Mouse (Mus musculus) kidney, embryonic 15.5 days (tissue): ENCODE data around the gene Cish. TPM values are rescaled to one million over a fixed set of nuclear protein-coding genes. Genes with fewer than 3 reads are reported as not detected.

Source experiments
- ATAC-seq: fragments of 200-750 bp; cut with Nextera tagmentation; replicated peaks from 2 replicates; pipeline ENCODE4 v1.8.0; 2017; ENCODE audit warnings: moderate TSS enrichment; ENCODE audit not compliant: low FRiP score
- H3K27ac ChIP-seq: fragments of 300-500 bp; sonication (generic); 2 replicates; pipeline ENCODE4 v1.5.1; 2015; ENCODE audit warnings: mild to moderate bottlenecking, inconsistent platforms
- H3K27me3 ChIP-seq: fragments of 300-500 bp; sonication (generic); 2 replicates; pipeline ENCODE4 v1.6.1; 2015; ENCODE audit warnings: inconsistent platforms
- H3K36me3 ChIP-seq: fragments of 300-500 bp; sonication (generic); 2 replicates; pipeline ENCODE4 v1.6.1; 2015; ENCODE audit warnings: inconsistent platforms
- H3K4me1 ChIP-seq: fragments of 300-500 bp; sonication (generic); 2 replicates; pipeline ENCODE4 v1.6.1; 2015; ENCODE audit warnings: inconsistent platforms
- H3K4me2 ChIP-seq: fragments of 300-500 bp; sonication (generic); 2 replicates; pipeline ENCODE4 v1.6.1; 2015; ENCODE audit warnings: moderate library complexity, mild to moderate bottlenecking, inconsistent platforms
- H3K4me3 ChIP-seq: fragments of 300-500 bp; sonication (generic); replicated peaks from 2 replicates; pipeline ENCODE4 v1.5.1; 2015; ENCODE audit warnings: mild to moderate bottlenecking, inconsistent platforms
- H3K9ac ChIP-seq: fragments of 300-500 bp; sonication (generic); 2 replicates; pipeline ENCODE4 v1.6.1; 2015; ENCODE audit warnings: mild to moderate bottlenecking, inconsistent platforms
- H3K9me3 ChIP-seq: fragments of 300-500 bp; sonication (generic); replicated peaks from 2 replicates; pipeline ENCODE4 v1.6.1; 2016; ENCODE audit warnings: inconsistent platforms
- WGBS: fragments of 180-500 bp; shearing (Covaris S2); methylation state at CpG from one replicate; pipeline ENCODE4 v1.1.7; 2015; ENCODE audit warnings: mixed read lengths; 5-methylcytosine and 5-hydroxymethylcytosine counted together
- polyA plus RNA-seq: library from polyadenylated mRNA; unstranded; fragments of >200 nt; fragmentation: Nextera tagmentation; extraction: Ambion mirVana; gene quantifications from 2 replicates; pipeline ENCODE4 v1.2.1, GENCODE M21; 2015

Cish gene
- polyA plus RNA-seq, 1 experiment from 2014 or later = 14.1 TPM

DNA sequence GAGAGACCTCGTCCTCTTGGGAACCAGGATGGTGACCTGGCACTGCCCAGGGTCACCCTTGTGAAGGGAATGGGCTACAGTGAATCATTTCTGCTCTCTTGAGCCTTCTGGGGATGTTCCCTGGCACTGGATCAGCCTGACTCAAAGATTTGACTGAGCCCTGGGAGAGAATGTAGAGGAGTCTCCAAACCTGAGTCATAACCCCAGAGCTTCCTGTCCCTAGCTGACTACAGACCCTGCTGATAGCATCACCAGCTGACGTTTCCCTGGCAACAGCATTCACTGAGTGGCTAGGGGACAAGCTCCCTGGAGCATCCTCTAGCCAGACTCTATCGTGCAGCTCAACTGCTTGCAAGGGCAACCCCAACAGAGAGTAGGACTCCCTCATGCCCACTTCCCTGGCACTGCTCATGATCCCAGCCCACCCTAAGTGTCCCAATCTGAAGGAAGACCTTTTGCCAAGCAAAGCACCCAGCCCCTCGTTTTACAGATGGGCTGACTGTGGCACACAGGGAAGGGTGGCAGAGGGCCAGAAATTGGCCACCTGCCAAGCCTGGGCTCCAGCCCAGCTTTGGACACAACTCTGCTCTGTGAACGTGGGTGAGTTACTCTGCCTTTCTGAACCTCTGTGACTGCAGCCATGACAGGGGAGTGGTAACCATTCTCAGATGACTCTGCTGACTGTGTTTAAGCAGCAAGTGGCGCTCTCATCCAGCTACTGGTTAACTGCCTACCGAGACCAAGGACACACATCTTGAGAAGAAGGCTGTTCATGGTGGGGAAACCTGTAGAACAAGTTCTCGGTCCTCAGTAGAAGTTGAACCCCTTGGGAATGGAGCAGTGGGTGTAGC, 17.1 kb upstream of the Cish start:
- Histone ChIP-seq H3K27ac (peak overlapping the region; percentile 11; the same call in 1 of the 2 replicates), H3K4me3 (no peak overlapping the region), H3K4me1 (peaks cover 15% of the 10 kb centered on the region), H3K9ac (no peak overlapping the region), H3K4me2 (no peak overlapping the region), H3K27me3 (no peaks in the 10 kb centered on the region), H3K9me3 (no peaks in the 10 kb centered on the region), H3K36me3 (no peaks in the 10 kb centered on the region)
- ATAC-seq = peak; percentile 15; the same call in 1 of the 2 replicates
- WGBS = 53% methylated on average over 8 of the region's 8 CpGs

DNA sequence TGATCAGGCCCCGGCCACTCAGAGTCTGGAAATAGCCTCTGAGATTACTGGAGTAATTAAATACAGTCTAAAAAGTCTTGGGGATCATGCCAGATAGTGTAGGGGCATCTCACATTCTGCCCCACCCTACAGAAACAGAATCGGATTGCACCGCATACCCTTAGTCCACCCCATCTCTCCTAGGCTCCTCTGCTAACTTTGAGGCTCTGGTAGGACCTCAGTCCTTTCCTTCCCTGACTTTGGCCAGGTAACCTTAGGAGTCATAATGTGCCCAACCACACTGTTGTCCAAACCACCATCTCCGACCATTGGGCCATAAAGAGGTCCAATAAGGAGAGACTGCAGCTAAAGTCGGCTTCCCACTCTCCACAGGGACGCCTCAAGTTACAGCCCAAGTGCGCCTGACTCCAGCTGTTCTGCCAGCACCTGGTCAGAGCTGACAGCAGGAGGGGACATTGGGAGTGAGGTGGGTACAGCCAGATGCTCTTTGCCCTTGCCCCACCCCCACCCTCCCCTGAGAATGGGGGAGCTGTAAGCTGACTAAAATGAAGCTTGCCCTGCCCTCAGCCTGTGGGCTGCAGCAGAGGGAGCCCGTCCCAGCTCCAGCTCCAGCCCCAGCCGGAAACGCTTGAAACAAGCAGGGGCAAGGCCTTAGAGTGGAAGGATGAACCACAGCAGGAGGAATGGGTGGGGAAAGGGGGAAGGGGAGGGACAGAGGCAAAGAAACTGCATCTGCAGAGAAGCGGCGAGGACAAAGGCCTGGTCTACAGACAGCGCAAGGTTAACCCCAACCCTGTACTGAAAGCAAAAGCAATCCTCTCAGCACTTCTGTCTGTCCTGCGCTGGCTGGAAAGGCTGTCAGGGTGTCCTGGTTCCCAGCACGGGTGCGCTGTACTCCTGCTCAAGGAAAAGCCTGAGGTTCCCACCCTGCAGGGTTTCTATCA, 16.2 kb upstream of the Cish start:
- Histone ChIP-seq H3K9me3 (no peaks in the 10 kb centered on the region), H3K4me1 (peaks cover 15% of the 10 kb centered on the region), H3K4me2 (peak overlapping the region; percentile 46), H3K27me3 (no peaks in the 10 kb centered on the region), H3K36me3 (no peaks in the 10 kb centered on the region), H3K9ac (0 out of 2 replicates have a peak overlapping the region, but pooled peaks have one; percentile 29), H3K27ac (peak overlapping the region; percentile 52), H3K4me3 (peak overlapping the region; percentile 16; the same call in 1 of the 2 replicates)
- peak; percentile 70 for ATAC-seq
- WGBS = 23% methylated on average over 16 of the region's 16 CpGs

DNA sequence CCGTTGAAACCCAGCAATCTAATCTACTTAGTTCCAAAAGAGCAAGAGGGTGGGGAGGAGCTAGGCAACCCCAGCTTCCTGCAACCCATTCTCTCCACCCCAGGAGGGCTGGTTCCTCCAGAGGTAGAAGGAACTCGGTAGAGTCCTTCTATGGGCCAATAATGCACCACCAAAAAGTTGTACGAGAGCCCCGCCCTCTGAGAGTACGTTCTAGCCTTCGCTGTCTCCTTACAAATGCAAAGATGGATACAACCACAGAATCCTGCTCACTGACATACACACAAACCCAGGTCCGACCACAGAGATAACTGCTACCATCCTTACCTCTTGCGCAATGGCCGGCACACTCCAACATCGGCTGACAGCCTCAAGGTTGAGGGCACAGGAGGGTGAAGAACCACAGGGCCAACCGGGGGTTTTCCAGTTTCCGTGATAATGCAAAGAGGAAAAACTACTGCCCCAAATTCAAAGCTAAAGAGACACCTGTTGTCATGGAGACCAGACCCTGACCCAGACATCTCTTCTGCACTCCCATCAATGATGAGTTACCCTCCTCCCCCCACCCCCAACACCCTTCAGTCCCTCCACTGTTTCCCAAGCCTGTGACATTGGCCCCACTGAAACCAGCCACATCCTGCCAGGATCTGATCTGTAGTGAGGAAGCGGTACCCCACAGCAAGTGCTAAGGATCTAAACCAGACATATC, 15.4 kb upstream of the Cish start:
- WGBS = 61% methylated on average over 13 of the region's 13 CpGs
- H3K27me3 ChIP-seq = no peaks in the 10 kb centered on the region
- H3K4me1 ChIP-seq = peaks cover 15% of the 10 kb centered on the region
- 0 out of 2 replicates have a peak overlapping the region, but pooled peaks have one; percentile 16 for H3K4me3 ChIP-seq
- H3K27ac ChIP-seq = peak overlapping the region; percentile 52
- no peaks in the 10 kb centered on the region for H3K36me3 ChIP-seq
- no peaks in the 10 kb centered on the region for H3K9me3 ChIP-seq
- H3K4me2 ChIP-seq = peak overlapping the region; percentile 46
- ATAC-seq = no peak
- H3K9ac ChIP-seq = 0 out of 2 replicates have a peak overlapping the region, but pooled peaks have one; percentile 29

DNA sequence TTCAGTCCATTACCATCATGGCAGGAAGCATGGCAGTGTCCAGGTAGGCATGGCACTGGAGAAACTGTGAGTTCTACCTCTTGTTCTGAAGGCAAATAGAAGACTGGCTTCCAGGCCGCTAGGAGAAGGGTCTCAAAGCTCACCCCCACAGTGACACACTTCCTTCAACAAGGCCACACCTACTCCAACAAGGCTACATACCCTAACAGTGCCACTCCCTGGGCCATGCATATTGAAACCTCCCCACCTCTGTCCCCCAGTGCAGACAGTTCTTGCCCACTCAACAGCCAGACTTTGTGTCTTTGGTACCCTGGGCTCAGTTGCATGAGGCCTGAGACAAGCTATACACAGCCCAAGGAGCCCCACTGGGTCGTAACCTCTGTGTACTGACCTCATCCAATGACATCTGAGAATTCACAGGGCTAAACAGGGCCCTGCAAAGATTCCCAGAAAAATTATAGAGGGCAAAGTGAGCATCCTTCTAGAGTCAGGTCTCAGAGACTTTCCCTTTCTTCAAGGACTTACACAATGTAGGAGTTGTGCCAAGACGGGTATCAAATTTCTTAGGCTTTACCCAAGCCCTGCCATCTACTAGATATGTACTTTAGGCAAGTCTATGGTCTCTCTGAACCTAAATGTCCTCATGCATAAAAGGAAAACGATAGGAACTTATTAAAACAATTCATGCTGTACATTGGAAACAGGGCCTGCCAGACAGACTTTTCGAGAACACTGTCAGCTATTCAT, 14.4 kb upstream of the Cish start:
- no peak for ATAC-seq
- Histone ChIP-seq H3K4me3 (no peak overlapping the region), H3K4me2 (no peak overlapping the region), H3K27ac (no peak overlapping the region), H3K27me3 (no peaks in the 10 kb centered on the region), H3K9me3 (no peaks in the 10 kb centered on the region), H3K36me3 (no peaks in the 10 kb centered on the region), H3K4me1 (peaks cover 15% of the 10 kb centered on the region), H3K9ac (no peak overlapping the region)
- WGBS = 85% methylated on average over 5 of the region's 5 CpGs

- H3K9ac ChIP-seq = no peak overlapping the region
- 88% methylated on average over 9 of the region's 9 CpGs for WGBS
- H3K4me3 ChIP-seq = no peak overlapping the region
- H3K36me3 ChIP-seq = no peaks in the 10 kb centered on the region
- no peak overlapping the region for H3K27ac ChIP-seq
- H3K9me3 ChIP-seq = no peaks in the 10 kb centered on the region
- peaks cover 15% of the 10 kb centered on the region for H3K4me1 ChIP-seq
- no peak overlapping the region for H3K4me2 ChIP-seq
- no peaks in the 10 kb centered on the region for H3K27me3 ChIP-seq
- no peak for ATAC-seq
Measured at GRCm38 (mm10) chr9:107282951-107283350, 12.9 kb upstream of the Cish start.

GRCm38 (mm10) chr9:107285009-107285408, 10.8 kb upstream of the Cish start:
- H3K36me3 ChIP-seq = no peaks in the 10 kb centered on the region
- no peaks in the 10 kb centered on the region for H3K9me3 ChIP-seq
- no peak overlapping the region for H3K27ac ChIP-seq
- H3K4me2 ChIP-seq = no peak overlapping the region
- no peaks in the 10 kb centered on the region for H3K27me3 ChIP-seq
- no peak overlapping the region for H3K9ac ChIP-seq
- no peak for ATAC-seq
- WGBS = 25% methylated on average over 3 of the region's 3 CpGs
- no peak overlapping the region for H3K4me3 ChIP-seq
- H3K4me1 ChIP-seq = peaks cover 20% of the 10 kb centered on the region

DNA sequence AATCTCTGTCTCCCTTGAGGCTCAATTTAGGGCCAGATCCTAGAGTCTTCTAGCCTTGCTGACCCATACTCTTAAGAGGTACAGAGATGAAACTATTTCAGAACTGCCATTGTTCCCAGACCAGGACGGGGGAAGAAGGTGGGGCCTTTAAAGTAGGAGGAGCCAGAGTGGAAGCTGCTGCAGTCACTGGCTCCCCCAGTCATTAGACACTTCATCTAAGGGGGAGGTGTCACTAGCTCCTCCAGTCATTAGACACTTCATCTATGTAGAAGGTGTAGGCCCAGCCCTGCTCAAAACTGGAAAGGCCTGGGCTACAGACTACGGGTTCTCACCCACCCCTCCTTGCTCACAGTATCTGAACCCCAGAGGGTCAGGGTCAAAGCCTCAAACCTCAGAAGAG, 8.5 kb upstream of the Cish start:
- 65% methylated on average over 2 of the region's 2 CpGs for WGBS
- Histone ChIP-seq H3K4me3 (no peak overlapping the region), H3K9me3 (no peaks in the 10 kb centered on the region), H3K36me3 (no peaks in the 10 kb centered on the region), H3K4me1 (peaks cover 17% of the 10 kb centered on the region), H3K9ac (no peak overlapping the region), H3K27ac (no peak overlapping the region), H3K4me2 (no peak overlapping the region), H3K27me3 (peaks cover under 1% of the 10 kb centered on the region; the same call in 1 of the 2 replicates)
- no peak for ATAC-seq

- ATAC-seq = no peak
- peaks cover 10% of the 10 kb centered on the region for H3K27me3 ChIP-seq
- H3K9me3 ChIP-seq = no peaks in the 10 kb centered on the region
- no peak overlapping the region for H3K27ac ChIP-seq
- no peak overlapping the region for H3K9ac ChIP-seq
- H3K4me3 ChIP-seq = no peak overlapping the region
- H3K4me2 ChIP-seq = peak overlapping the region; percentile 88
- no peaks in the 10 kb centered on the region for H3K36me3 ChIP-seq
- H3K4me1 ChIP-seq = peaks cover 17% of the 10 kb centered on the region
- WGBS = 91% methylated on average over 14 of the region's 14 CpGs
Measured at GRCm38 (mm10) chr9:107288105-107288650, 7.6 kb upstream of the Cish start.

GRCm38 (mm10) chr9:107288711-107289110, 7.1 kb upstream of the Cish start:
- ATAC-seq = no peak
- H3K27me3 ChIP-seq = peaks cover 15% of the 10 kb centered on the region
- H3K4me1 ChIP-seq = peaks cover 17% of the 10 kb centered on the region
- peak overlapping the region; percentile 45; the same call in 1 of the 2 replicates for H3K27ac ChIP-seq
- no peaks in the 10 kb centered on the region for H3K36me3 ChIP-seq
- no peak overlapping the region; the same call in 1 of the 2 replicates for H3K9ac ChIP-seq
- H3K9me3 ChIP-seq = no peaks in the 10 kb centered on the region
- H3K4me3 ChIP-seq = peak overlapping the region; percentile 51
- 33% methylated on average over 8 of the region's 8 CpGs for WGBS
- peak overlapping the region; percentile 88 for H3K4me2 ChIP-seq

DNA sequence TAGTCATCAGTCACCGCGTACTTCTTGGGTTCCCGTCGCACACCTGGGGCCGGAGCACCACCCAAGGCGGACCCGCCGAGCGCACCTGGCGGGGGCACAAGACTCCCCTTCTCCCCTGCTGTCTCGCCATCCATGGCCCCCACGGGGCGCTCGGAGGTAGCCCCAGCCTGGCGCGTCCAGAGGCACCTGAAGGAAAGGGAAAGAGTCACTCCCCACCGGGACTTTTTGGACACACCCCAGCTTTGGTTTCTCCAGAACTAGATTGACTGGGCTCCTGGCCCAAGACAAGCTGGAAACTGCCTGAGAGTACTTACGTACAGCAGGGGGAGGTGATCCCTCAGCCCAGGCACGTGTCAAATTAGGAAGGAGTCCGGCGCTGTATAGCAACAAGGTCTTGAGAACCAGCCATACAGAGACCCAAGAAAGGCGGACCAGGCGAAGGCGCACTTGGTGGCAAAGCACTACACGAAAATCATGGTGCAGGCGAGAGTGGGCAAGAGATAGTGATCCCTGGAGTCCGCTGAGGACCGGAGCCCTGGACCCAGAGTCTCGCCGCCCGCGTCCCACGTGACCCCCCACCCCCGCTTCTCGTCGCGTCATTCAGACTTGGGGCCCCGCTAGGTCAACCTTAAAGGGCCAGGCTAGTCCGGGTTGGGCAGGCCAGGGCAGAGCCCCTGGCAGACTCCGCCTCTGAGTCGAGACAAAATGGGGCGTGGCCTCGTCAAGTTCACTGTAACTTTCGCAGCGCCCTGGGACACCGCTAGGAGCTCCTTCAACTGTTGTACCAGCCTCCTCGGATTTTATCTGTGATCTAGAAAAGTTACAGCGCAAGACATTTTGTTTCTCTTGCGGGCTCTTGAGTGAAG, 6.4 kb upstream of the Cish start, which contains the start of gene Mapkapk3:
Mapkapk3 (minus strand) TSS at position 667 of the 866 bp plus-strand sequence.
- Histone ChIP-seq H3K4me2 (peak within 1 kb of the TSS; percentile 88), H3K9me3 (no peaks in the 10 kb centered on the region), H3K4me3 (peak within 1 kb of the TSS; percentile 51), H3K36me3 (no peaks in the 10 kb centered on the region), H3K27ac (peak within 1 kb of the TSS; percentile 45), H3K27me3 (peaks cover 16% of the 10 kb centered on the region), H3K9ac (peak within 1 kb of the TSS; percentile 35), H3K4me1 (peaks cover 17% of the 10 kb centered on the region)
- ATAC-seq = peak; percentile 88
- WGBS = 3% methylated on average over 49 of the region's 49 CpGs
